Mouse (Mus musculus) C2C12 (cell line): ENCODE measurements around the gene Cnppd1. TPM values are rescaled to one million over a fixed set of nuclear protein-coding genes. Genes with fewer than 3 reads are reported as not detected.

Source experiments
- H3K27me3 ChIP-seq: one replicate; pipeline ENCODE4 v1.6.1; 2011; ENCODE audit not compliant: control insufficient read depth, insufficient read depth, insufficient read length
- H3K36me3 ChIP-seq: one replicate; pipeline ENCODE4 v1.6.1; 2011; ENCODE audit not compliant: control insufficient read depth, insufficient read depth
- H3K4me3 ChIP-seq: one replicate; pipeline ENCODE4 v1.5.1; 2011; ENCODE audit warnings: mild to moderate bottlenecking, control low read depth; ENCODE audit not compliant: poor library complexity, insufficient read depth, severe bottlenecking
- H3K79me2 ChIP-seq: one replicate; pipeline ENCODE4 v1.6.1; 2011; ENCODE audit not compliant: control insufficient read depth, insufficient read depth
- H3K79me3 ChIP-seq: one replicate; pipeline ENCODE4 v1.6.1; 2011; ENCODE audit warnings: low read depth, control low read depth
- H3ac ChIP-seq: one replicate; pipeline ENCODE3; 2011; ENCODE audit warnings: low read depth; ENCODE audit not compliant: control insufficient read depth, insufficient read length
- CEBPB ChIP-seq: IDR thresholded peaks from one replicate; pipeline ENCODE4 v1.6.1; 2011; ENCODE audit warnings: low read depth, mild to moderate bottlenecking, control low read depth, moderate library complexity
- CTCF ChIP-seq: IDR thresholded peaks from one replicate; pipeline ENCODE4 v1.5.1; 2011; ENCODE audit not compliant: control insufficient read depth, insufficient read depth, insufficient read length
- FOSL1 ChIP-seq: IDR thresholded peaks from one replicate; pipeline ENCODE4 v1.8.0; 2011; ENCODE audit warnings: mild to moderate bottlenecking, low read length; ENCODE audit not compliant: poor library complexity, insufficient read depth, severe bottlenecking
- MAX ChIP-seq: IDR thresholded peaks from one replicate; pipeline ENCODE4 v1.6.1; 2011; ENCODE audit warnings: mild to moderate bottlenecking, control low read depth
- MYOD1 ChIP-seq: IDR thresholded peaks from one replicate; pipeline ENCODE4 v1.6.1; 2011; ENCODE audit warnings: low read depth; ENCODE audit not compliant: control insufficient read depth, insufficient read length
- MYOG ChIP-seq: IDR thresholded peaks from one replicate; pipeline ENCODE4 v1.6.1; 2011; ENCODE audit not compliant: control insufficient read depth, insufficient read length; ENCODE audit errors: extremely low read depth
- USF1 ChIP-seq: IDR thresholded peaks from one replicate; pipeline ENCODE4 v1.6.1; 2011; ENCODE audit warnings: low read depth, mild to moderate bottlenecking, control low read depth, moderate library complexity
- polyA plus RNA-seq: library from polyadenylated mRNA; unstranded; fragments of >200 nt; fragmentation: generic; extraction: Trizol; gene quantifications from one replicate; pipeline ENCODE4 v1.2.1, GENCODE M21; 2012; ENCODE audit warnings: missing spikeins

The Cnppd1 gene
- polyA plus RNA-seq, 1 experiment: 25.8 TPM

- TF ChIP-seq USF1 (no peak), MAX (no peak), CEBPB (no peak), CTCF (no peak), MYOG (no peak), FOSL1 (no peak), MYOD1 (no peak)
- H3K79me3 ChIP-seq: peaks cover 3% of the 10 kb centered on the region
- H3ac ChIP-seq: no peak overlapping the region
- peaks cover 6% of the 10 kb centered on the region for H3K36me3 ChIP-seq
- H3K4me3 ChIP-seq: no peak overlapping the region
- no peaks in the 10 kb centered on the region for H3K27me3 ChIP-seq
- peaks cover 8% of the 10 kb centered on the region for H3K79me2 ChIP-seq
These were observed 44.6 kb upstream of the Cnppd1 start for GRCm38 (mm10) chr1:75187126-75187525.

GRCm38 (mm10) chr1:75185495-75185894 lies 43.0 kb upstream of the Cnppd1 start:
- H3K27me3 ChIP-seq: no peaks in the 10 kb centered on the region
- H3K4me3 ChIP-seq: no peak overlapping the region
- TF ChIP-seq MYOG (no peak), FOSL1 (no peak), CTCF (no peak), MYOD1 (no peak), CEBPB (no peak), MAX (no peak), USF1 (no peak)
- peaks cover 11% of the 10 kb centered on the region for H3K36me3 ChIP-seq
- H3ac ChIP-seq: no peak overlapping the region
- no peaks in the 10 kb centered on the region for H3K79me3 ChIP-seq
- peaks cover 2% of the 10 kb centered on the region for H3K79me2 ChIP-seq

GRCm38 (mm10) chr1:75182160-75182559 lies 39.6 kb upstream of the Cnppd1 start:
- H3K79me2 ChIP-seq: peaks cover 15% of the 10 kb centered on the region
- TF ChIP-seq USF1: no peak
- no peak for TF ChIP-seq FOSL1
- no peak for TF ChIP-seq MYOD1
- no peak for TF ChIP-seq MAX
- no peak for TF ChIP-seq CTCF
- no peak for TF ChIP-seq CEBPB
- no peak for TF ChIP-seq MYOG
- H3K36me3 ChIP-seq: peaks cover 11% of the 10 kb centered on the region
- no peaks in the 10 kb centered on the region for H3K79me3 ChIP-seq
- no peak overlapping the region for H3K4me3 ChIP-seq
- H3ac ChIP-seq: no peak overlapping the region
- no peaks in the 10 kb centered on the region for H3K27me3 ChIP-seq

- no peaks in the 10 kb centered on the region for H3K27me3 ChIP-seq
- no peaks in the 10 kb centered on the region for H3K79me3 ChIP-seq
- H3ac ChIP-seq: no peak overlapping the region
- peaks cover 10% of the 10 kb centered on the region for H3K36me3 ChIP-seq
- peaks cover 15% of the 10 kb centered on the region for H3K79me2 ChIP-seq
- H3K4me3 ChIP-seq: no peak overlapping the region
- TF ChIP-seq CEBPB: no peak
- TF ChIP-seq MAX: no peak
- TF ChIP-seq MYOG: no peak
- no peak for TF ChIP-seq MYOD1
- no peak for TF ChIP-seq FOSL1
- TF ChIP-seq CTCF: no peak
- no peak for TF ChIP-seq USF1
These were observed 38.9 kb upstream of the Cnppd1 start for GRCm38 (mm10) chr1:75181377-75181870.

GRCm38 (mm10) chr1:75180741-75181140 lies 38.2 kb upstream of the Cnppd1 start:
- H3K79me3 ChIP-seq: no peaks in the 10 kb centered on the region
- peaks cover 15% of the 10 kb centered on the region for H3K79me2 ChIP-seq
- no peaks in the 10 kb centered on the region for H3K27me3 ChIP-seq
- TF ChIP-seq MYOG (no peak), FOSL1 (no peak), MYOD1 (no peak), USF1 (no peak), CEBPB (no peak), CTCF (no peak), MAX (no peak)
- peak overlapping the region; percentile 41 for H3K4me3 ChIP-seq
- no peak overlapping the region for H3ac ChIP-seq
- H3K36me3 ChIP-seq: peaks cover 11% of the 10 kb centered on the region
